Mouse (Mus musculus) adrenal gland, postnatal 10 days (tissue): ENCODE measurements around the gene Map3k13. TPM values are rescaled to one million over a fixed set of nuclear protein-coding genes. Genes with fewer than 3 reads are reported as not detected.
"Not testable (repeated sequence)": the region's sequence is repeated elsewhere in the genome, so short reads cannot be mapped to it uniquely, and the experiment has no call there.

Experiments used
- DNase-seq: peaks from one replicate; pipeline ENCODE4 v3.0.0; 2021; ENCODE audit warnings: mixed read lengths
- long read RNA-seq, 2 experiments: library from polyadenylated mRNA; stranded (forward); transcript quantifications; one replicate each; pipeline ENCODE4 v2.0.0; 2021
- total RNA-seq, 2 experiments: library from RNA; stranded (reverse); gene quantifications; 2 replicates each; pipeline ENCODE4 v1.2.3; 2021

The Map3k13 gene
- 1 to 10 TPM; 1.6 to 1.7 TPM for total RNA-seq
- long read RNA-seq, experiment 1, partial matches to known transcripts, result 0 of 27 reads
- long read RNA-seq, experiment 1, other reads (novel, unspliced or antisense), result 27 of 27 reads
- long read RNA-seq, experiment 2, partial matches to known transcripts, result 0 of 10 reads
- long read RNA-seq, experiment 2, other reads (novel, unspliced or antisense), result 10 of 10 reads

DNA sequence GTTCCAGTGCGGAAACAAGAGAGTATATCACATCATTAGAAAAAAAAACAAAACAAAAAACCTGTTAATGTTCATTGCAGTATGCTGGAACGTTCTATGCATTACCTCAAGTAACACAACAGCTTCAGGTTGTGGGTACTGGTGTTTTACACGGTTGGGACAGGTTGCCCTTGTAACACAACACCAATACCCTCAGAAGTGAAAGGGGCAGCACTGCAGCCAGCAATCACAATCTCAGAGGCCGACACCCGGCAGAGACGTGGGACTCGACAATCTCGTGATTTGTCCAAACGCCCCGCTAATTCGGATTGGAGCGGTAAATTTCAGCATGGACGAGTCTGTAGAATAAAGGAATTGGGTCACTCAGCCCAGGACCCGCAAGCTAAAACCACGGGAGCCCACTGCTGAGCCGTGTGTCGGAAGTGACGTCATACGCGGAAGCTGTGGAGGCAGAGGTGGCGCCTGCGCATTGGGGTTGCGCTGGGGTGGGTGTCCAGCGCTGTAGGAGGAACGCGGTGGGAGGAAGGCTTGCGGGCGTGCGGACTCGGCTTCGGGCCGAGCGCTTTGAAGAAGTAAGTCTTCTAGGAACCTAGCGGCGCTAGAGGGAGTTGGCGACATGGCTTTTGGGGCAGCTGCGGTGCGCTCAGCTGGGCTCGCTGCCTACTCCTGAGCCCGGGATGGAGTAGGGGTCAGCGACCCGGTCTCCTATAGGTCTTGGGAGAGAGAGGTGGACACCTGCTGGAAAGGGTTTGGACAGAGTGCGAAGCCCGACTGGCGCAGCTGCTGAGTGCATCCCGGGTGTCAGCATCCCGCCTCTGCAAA is at the start of gene Map3k13:
Gene Map3k13 (plus strand): TSS at position 472 of the 822 bp plus-strand sequence.
- peak; percentile 95 for DNase-seq

DNA sequence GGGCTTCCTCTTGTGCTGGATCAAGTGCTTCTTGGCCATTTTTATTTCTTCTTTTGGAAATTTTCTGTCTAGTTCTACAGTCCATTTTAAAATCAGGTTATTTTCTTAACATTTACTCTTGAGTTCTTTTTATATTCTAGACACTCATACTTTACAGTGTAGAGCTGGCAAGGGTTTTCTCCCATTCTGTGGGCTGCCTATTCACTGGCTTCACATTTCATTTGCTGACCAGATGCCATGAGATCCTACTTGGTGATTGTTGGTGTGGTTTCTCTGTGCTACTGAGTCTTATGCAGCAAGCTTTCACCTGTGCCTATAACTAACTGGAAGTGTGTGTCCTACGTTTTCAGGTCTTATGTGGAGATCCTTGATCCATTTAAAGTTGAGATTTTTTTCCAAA is 35.7 kb upstream of the Map3k13 start:
- DNase-seq, result no peak

DNA sequence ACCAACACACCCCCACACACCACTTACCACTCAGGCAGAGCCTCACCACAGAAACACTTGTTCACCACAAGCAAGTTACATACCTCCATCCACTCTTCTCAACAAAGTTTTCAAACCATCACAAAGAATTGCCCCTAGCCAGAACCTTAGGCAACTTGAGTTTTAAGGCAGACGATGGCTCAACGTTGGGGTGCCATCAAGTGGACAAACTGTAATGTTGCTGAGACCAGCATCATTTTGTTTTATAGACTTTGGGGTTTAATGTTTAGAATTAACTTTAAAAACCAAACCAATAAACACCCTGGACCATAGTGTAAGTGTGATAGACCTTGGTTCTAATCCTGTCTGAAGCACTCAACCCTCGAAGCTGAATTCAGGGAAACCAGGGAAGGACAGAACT is 25.9 kb upstream of the Map3k13 start:
- DNase-seq, result no peak

DNA sequence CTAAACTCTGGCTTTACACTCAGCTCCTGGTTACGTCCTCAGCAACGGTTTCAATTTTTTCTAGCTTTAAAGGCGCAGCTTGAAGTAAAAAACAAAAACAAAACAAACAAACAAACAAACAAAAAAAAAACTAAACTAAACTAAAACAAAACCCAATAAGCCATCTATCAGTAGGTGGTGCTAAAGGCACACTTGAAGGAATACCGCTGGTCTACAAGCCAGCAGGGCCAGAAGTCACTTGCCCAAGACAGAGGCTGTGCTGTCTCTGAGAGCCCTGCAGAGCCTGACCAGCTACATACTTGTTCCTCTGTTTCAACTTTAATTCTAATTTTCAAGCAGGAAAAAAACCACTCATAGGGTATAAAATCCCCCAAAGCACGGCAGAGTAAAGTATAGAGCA is 24.5 kb upstream of the Map3k13 start:
- no peak for DNase-seq

DNA sequence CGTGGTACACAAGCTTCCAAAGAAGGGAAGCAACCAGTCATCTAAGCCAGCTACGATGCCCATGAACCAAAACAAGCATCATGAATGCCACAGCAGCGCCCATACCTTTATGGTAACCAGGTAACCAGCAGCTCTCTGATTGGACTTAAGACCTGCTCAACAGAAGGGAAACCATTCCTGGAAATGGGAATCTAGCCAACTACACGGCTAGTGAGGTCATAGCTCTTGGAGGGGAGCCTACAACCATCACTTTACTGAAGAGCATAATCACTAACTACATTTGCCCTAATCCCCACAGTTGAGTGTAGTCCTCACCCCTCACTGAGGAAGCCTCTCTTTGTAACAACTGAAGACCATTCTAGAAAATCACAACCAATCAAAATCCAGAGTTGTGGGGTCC is 19.4 kb upstream of the Map3k13 start:
- no peak for DNase-seq

DNA sequence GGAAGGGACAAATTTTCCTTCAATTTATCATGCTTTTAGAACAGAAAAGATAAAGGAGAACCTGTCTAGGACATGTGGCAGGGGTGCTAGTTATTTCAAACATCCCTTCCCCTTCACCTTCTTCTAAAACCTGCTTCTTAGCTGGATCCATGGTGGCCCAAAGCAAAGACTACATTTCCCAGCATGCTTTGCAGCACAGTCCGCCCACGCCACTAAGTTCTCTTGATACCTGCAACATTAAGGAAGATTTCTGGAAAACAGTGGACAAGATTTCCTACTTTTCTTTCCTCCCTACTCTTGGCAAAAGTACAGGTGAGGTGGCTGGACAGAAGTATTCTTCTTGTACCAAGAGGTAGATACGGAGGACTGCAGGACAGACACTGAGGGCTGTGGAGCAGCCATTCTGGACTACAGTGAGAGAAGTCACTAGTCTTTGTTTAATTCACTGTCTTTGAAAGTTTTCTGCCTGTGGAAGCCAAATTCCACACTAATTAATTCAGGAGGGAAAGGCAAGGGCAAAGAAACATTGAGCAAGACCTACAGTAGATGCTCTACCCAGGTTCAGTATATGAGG is 15.8 kb upstream of the Map3k13 start:
- DNase-seq, result no peak

DNA sequence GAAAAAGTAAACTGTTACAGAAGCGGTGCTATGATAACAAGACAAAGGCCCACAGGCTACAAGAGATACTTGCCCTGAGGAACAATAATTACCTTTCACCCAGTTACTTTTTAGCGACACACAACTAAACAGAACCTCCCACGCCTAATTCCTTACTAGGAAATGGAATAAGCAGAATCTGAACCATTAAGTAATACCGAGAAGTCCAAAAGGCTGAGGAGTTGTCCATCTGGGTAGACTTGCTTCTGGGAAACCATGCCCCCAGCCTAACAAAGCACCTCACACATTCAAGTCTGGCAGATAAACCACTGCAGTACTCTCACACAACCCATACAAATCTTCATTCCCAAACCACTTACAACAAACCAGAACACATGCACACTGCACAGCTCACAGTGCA is 15.0 kb upstream of the Map3k13 start:
- no peak for DNase-seq

DNA sequence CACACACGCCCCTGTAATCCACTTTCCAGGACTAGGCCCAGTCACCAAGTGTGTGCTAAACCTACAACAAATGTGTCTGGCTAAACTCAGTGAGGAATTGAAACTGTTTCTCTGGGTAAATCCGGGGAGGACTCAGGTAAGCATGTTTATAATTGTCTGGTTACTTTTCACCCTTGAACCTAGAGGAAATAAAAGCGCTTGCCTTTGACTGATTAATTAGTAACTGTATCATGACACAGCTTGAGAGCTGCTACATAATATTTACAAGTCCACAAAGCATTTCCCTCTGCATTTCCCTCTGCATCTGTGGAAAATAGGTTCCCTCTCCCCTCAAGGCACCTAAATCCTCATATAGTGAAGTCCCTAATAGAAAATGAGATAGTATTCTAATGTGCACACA is 12.9 kb upstream of the Map3k13 start:
- DNase-seq, result no peak

DNA sequence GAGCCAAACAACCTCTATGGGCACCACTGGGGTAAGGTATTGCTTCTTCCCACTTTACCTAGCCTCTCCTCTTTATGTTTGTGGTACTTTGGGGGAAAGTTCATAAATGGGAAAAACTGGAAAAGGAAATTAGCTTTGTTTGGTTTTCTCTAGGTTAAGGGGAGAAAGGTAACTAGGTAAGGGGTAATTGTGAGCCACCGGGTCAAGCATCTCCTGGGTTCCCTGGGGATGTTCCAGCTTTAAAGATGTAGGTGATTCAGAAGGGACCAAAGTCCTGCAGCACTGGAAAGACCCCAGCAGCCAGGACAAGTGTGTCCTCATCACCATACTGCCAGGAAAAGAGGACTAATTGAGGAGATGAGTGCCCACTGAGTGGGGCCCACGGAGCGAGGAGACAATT is 12.3 kb upstream of the Map3k13 start:
- DNase-seq, result no peak

DNA sequence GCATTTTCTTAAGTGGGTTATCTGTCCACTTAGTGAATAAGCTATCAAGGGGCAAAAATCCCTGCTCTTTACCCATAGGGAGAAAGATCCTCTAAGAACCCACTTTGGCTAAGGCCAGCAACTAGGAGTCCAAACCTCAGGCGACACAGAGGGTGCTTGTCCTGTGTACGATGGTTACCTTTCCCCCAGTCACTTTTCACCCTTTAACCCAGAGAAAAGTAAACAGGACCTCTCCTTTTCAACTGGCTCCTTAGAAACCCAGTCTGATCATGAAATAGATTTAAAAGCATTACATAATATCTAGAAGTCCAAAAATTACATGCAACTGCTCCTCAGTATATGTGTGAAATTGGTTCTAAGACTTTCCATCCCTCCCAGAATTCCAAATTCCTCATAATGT is 11.3 kb upstream of the Map3k13 start:
- no peak for DNase-seq

DNA sequence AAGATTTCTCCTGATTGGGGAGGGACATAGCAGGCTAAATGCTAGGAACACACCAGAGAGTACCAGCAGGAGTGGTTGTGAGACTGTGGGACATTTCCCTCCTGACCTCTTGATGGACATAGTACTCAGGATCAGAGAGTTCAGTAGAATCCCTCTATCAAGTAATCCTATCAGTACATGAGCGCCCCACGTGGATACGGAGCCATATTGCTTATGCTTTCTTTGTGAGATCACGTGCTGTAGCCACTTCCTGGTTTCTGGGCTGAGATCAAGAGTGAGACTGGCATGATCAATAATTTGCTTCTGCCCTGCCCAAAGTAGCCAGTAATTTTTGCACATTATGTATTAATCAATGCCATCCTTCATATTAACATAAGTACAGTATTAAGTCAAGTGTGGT is 9.1 kb upstream of the Map3k13 start:
- DNase-seq, result no peak

DNA sequence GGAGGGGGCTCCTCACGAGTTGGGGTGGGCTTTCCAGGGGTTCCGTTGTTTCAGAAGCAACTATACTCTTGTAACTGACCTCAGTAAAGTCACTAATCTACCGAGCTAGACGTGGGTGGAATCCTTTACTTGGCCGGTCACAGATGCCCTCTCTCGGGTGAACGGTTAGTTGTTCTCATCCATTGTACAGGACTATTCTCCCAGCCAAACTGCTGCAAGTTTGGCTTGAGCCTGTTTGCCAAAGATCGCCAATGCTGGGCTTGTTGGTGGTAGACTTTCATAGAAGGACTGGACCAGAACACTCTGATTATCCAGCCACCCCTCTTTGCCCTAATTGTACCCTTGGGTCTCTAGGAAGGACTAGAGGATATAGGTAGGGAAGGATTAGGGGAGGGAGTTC is 7.8 kb upstream of the Map3k13 start:
- DNase-seq, result no peak

DNA sequence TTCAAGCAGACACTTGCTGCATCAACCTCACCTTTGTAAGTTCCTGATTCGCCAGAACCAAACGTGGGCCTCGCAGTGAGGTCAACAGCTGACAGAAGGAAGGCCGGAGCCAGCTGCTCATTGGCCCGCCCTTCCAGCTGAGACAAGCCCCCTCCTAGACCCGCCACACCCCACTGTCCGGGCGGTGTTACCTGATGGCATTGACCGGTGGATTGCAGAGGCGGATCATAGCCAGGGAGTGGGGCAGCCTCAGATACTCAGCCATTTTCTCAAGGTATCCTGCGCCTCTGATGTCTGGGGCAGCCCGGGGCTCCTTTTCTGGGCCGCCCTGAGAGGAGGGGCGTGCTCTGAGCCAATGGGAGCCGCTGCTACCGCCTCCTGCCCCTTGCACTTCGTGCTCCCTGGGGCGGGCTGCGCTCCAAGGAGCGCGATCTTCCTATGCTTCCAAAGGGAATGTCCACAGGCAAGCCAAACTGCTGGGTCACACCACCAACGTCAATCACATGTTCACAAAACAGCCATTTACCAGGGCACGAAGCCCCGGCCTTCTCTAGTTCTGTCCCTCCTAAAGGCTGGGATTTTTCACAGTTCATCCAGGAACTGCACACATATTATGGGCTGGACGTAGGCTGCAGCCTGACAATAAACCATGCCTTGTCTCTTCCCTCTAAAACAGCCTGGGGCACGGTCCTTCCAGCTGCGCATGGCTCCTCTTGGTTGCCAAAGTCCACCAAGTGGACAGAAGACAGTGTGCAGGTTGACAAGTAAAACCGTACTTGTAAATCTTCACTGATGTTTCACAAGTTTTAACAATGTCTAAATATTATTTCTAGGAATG is 6.4 kb upstream of the Map3k13 start, which contains the start of gene Ehhadh:
Gene Ehhadh (minus strand): TSS at position 292 of the 838 bp plus-strand sequence.
- DNase-seq, result peak; percentile 91

DNA sequence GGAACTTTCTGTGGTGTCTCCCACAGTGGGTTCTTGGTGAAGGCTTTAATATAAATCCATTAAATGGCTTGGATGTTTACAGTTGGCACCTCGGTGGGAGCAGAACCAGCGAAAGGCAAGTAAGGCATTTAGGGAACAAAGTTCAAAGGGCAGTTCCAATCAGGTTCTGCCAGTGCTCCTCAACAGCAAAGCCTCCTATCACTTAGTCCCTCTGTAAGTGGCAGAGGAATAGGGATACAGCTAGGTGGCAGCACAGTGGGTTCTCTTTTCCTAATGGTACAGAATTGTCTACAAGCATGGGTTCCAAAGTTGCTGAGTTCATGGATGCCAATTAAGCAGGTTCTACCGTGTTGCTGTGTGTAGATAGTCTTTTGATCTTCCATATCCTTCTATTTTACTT is 5.6 kb upstream of the Map3k13 start:
- DNase-seq, result no peak

DNA sequence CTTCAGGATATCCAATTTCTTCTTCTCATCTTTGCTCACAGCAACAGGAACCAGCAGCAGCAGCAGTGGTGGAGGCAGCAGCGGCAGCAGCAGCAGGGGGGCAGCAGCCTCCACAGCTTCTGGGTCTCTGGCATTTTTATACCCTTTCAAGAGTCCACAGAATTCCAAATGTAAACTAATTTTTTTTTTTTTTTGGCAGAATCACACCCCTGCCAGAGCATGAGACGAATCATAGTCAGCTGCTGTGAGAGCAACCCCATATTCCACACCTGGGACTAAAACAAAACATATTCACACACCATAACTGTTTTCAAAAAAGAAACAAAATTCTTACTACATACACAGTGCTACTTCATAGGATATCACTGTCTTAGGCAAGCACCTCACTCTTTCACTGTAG is 5.0 kb upstream of the Map3k13 start:
- DNase-seq, result no peak

DNA sequence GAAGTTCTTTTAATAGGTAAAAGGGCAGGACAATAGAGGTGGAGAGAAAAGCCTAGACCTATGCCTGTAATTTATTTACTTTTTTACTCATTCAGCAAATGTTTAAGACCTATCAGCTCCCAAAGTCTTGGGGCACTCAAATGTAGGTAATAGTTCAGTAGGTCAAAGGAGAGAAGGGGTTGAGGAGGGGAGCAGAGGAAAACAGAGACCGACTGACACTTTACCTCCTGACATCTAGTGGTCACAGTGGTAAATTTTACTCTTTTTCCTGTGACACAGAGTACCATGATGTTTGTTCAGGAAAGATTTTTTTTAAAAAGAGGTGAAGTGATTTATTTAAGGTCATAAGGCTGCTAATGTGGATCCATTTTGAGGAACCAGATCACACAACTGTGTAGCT is 3.7 kb upstream of the Map3k13 start:
- no peak for DNase-seq

DNA sequence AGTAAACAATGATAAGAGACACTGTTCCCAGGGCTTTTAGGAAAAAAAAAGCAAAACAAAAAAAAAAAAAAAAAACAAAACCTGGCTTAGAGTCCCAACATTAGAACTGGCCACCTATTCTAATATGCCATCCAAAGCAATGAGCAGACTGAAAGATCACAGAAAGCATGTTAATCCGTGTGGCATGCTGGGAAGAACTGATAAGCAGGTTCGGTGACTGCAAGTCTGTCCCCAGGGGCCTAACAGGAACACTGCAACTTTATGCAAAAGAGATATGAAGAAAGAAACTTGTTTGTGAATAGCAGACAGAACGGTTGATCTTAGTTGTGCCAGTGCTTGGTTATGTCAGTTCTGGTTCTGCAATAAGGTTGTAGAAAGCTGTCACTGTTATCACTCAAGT is 2.4 kb upstream of the Map3k13 start:
- no peak for DNase-seq

DNA sequence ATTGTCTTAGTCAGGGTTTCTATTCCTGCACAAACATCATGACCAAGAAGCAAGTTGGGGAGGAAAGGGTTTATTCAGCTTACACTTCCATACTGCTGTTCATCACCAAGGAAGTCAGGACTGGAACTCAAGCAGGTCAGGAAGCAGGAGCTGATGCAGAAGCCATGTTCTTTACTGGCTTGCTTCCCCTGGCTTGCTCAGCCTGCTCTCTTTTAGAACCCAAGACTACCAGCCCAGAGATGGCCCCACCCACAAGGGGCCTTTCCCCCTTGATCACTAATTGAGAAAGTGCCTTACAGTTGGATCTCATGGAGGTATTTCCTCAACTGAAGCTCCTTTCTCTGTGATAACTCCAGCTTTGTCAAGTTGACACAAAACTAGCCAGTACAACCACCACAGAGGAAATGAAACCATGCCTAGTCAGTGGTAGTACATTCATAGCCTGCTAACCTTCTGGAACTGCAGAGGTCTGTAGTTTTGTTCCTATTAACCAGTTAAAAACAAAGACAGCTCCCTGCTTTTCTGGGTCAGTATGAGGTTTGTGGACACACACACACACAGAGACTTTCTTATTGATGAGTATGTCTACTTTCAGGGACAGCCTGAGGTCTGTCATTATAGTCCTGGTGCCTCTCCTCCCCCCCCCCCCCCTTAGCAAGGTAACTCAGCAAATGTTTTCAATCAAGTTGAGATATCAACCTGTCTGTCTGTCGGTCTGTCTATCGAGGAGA is 901 bp upstream of the Map3k13 start:
- not testable (repeated sequence) for DNase-seq

DNA sequence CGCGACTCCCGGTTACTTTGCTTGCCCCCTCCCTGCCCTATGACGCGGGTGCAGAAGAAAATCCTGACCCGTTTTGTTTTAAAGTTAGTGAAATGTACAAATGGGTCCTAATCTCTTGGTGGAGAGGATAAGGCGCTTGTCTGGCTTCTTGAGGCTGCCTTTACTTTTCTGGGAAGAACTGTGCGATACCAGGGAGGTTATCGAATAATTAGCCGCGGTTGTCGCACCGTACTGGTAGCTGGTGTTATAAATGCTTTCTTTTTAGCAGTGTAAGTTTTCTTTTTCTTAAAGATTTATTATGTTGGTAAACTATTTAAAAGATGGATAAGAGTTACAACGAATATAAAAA is 525 bp downstream of the Map3k13 start:
- no peak for DNase-seq

DNA sequence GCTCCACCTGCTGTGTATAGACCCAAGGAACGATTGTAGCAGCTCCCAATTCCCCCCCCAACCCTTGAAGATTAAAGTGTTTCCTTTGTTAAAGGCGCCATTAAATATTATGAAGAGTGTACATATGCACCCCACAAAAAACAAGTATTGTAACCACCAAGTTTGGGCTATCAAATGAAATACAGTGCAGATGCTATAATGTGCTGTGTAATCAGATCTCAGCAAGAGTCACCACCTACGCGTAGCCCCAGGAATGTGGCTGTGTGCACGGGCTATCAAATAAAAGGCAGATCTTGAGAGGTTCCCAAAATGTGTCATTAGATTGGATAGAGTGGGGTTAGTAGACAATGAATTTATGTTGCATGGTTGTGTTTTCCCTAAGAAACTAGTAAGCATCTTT is 925 bp downstream of the Map3k13 start:
- DNase-seq, result no peak

DNA sequence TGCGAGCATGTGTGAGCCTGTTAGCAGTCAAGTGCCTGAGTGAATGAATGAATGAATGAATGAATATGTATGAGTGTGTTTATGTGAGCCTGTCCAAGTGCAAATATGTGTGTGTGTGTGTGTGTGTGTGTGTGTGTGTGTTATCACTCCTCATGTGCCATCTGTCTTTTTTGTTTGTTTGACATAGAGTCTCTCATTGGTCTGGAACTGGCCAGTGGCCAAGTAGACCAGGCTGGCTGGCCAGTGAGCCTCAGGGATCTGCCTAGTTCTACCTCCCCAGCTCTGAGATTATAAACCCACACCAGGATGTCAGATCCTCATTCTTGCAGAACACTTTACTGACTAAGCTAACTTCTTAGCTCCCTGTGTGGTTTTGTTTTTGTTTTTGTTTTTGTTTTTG is 10.1 kb downstream of the Map3k13 start:
- no peak for DNase-seq

DNA sequence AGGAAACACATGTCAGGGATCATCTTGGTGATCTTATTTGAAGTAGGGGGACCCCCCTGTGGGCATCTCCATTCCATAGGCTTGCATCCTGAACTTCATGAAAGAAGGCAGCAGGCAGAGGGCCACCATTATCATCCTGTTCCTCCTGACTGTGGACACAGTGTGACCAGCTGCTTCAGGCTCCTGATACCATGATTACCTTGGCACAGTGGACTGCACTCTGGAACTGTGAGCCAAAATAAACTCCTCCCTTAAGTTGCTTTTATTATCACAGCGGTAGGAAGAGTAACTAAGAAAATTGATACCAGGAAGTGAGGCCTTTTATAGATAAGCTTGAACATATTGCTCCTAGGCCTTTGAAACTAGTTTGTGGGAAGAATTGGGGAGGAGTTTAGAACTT is 12.7 kb downstream of the Map3k13 start:
- no peak for DNase-seq
